Mouse (Mus musculus) erythroblast, embryonic 14.5 days (primary cell): ENCODE measurements around the gene Abi1. TPM values are rescaled to one million over a fixed set of nuclear protein-coding genes. Genes with fewer than 3 reads are reported as not detected.

Source experiments
- H3K27me3 ChIP-seq: 2 replicates; pipeline ENCODE4 v1.6.1; 2012; ENCODE audit warnings: inconsistent platforms; ENCODE audit not compliant: control insufficient read depth
- H3K36me3 ChIP-seq: 2 replicates; pipeline ENCODE4 v1.6.1; 2012; ENCODE audit warnings: mild to moderate bottlenecking, inconsistent platforms; ENCODE audit not compliant: control insufficient read depth
- H3K4me1 ChIP-seq: 2 replicates; pipeline ENCODE4 v1.6.1; 2012; ENCODE audit warnings: inconsistent platforms; ENCODE audit not compliant: control insufficient read depth
- H3K4me3 ChIP-seq: replicated peaks from 2 replicates; pipeline ENCODE3; 2012; ENCODE audit warnings: moderate library complexity, mild to moderate bottlenecking, inconsistent platforms
- H3K9me3 ChIP-seq: 2 replicates; pipeline ENCODE4 v1.6.1; 2012; ENCODE audit warnings: low read length, inconsistent platforms, mixed read lengths; ENCODE audit not compliant: control insufficient read depth
- GATA1 ChIP-seq: IDR thresholded peaks from 2 replicates; pipeline ENCODE4 v1.6.1; 2012; ENCODE audit warnings: low read length, inconsistent platforms, mixed read lengths
- TAL1 ChIP-seq: IDR thresholded peaks from 3 replicates; pipeline ENCODE4 v1.6.1; 2012; ENCODE audit warnings: low read length, inconsistent platforms, mixed read lengths
- polyA plus RNA-seq: library from polyadenylated mRNA; stranded (reverse); fragments of >175 nt; gene quantifications from 2 replicates; pipeline ENCODE4 v1.2.3, GENCODE M21; 2012

The Abi1 gene
- polyA plus RNA-seq = 2.4 and 2.7 TPM in 2 replicates

GRCm38 (mm10) chr2:23040001-23040646, at the start of gene Abi1:
TSS of gene Abi1 (minus strand) at chr2:23040241.
- Histone ChIP-seq H3K4me1 (peaks cover 30% of the 10 kb centered on the region), H3K27me3 (no peaks in the 10 kb centered on the region), H3K9me3 (no peaks in the 10 kb centered on the region), H3K4me3 (peak within 1 kb of the TSS; percentile 100), H3K36me3 (peaks cover 3% of the 10 kb centered on the region)
- no peak for TF ChIP-seq TAL1
- peak; percentile 76 for TF ChIP-seq GATA1

- no peaks in the 10 kb centered on the region for H3K9me3 ChIP-seq
- TF ChIP-seq TAL1 = no peak
- TF ChIP-seq GATA1 = no peak
- H3K4me3 ChIP-seq = no peak overlapping the region
- H3K4me1 ChIP-seq = no peaks in the 10 kb centered on the region
- H3K27me3 ChIP-seq = no peaks in the 10 kb centered on the region
- H3K36me3 ChIP-seq = peaks cover 39% of the 10 kb centered on the region
Observed at GRCm38 (mm10) chr2:23084540-23084939, 44.5 kb upstream of the Abi1 start.

- H3K9me3 ChIP-seq = peaks cover 5% of the 10 kb centered on the region
- H3K4me3 ChIP-seq = no peak overlapping the region
- peaks cover 40% of the 10 kb centered on the region for H3K36me3 ChIP-seq
- TF ChIP-seq GATA1 = no peak
- no peak for TF ChIP-seq TAL1
- no peaks in the 10 kb centered on the region for H3K27me3 ChIP-seq
- H3K4me1 ChIP-seq = no peaks in the 10 kb centered on the region
Observed at GRCm38 (mm10) chr2:23078588-23078987, 38.5 kb upstream of the Abi1 start.

GRCm38 (mm10) chr2:23077693-23078092, 37.7 kb upstream of the Abi1 start:
- Histone ChIP-seq H3K4me1 (no peaks in the 10 kb centered on the region), H3K27me3 (no peaks in the 10 kb centered on the region), H3K4me3 (no peak overlapping the region), H3K9me3 (peaks cover 5% of the 10 kb centered on the region), H3K36me3 (peaks cover 43% of the 10 kb centered on the region)
- TF ChIP-seq GATA1 = no peak
- TF ChIP-seq TAL1 = no peak

- Histone ChIP-seq H3K9me3 (peaks cover 5% of the 10 kb centered on the region), H3K4me3 (no peak overlapping the region), H3K36me3 (peaks cover 46% of the 10 kb centered on the region), H3K4me1 (no peaks in the 10 kb centered on the region), H3K27me3 (no peaks in the 10 kb centered on the region)
- no peak for TF ChIP-seq TAL1
- TF ChIP-seq GATA1 = no peak
Observed at GRCm38 (mm10) chr2:23076783-23077182, 36.7 kb upstream of the Abi1 start.

- TF ChIP-seq TAL1 = no peak
- TF ChIP-seq GATA1 = no peak
- Histone ChIP-seq H3K27me3 (no peaks in the 10 kb centered on the region), H3K9me3 (peaks cover 5% of the 10 kb centered on the region), H3K36me3 (peaks cover 38% of the 10 kb centered on the region), H3K4me1 (no peaks in the 10 kb centered on the region), H3K4me3 (no peak overlapping the region)
Observed at GRCm38 (mm10) chr2:23075846-23076245, 35.8 kb upstream of the Abi1 start.

- peaks cover 19% of the 10 kb centered on the region for H3K36me3 ChIP-seq
- no peaks in the 10 kb centered on the region for H3K27me3 ChIP-seq
- 0 out of 2 replicates have a peak, but pooled peaks cover 1% of the 10 kb centered on the region for H3K9me3 ChIP-seq
- H3K4me3 ChIP-seq = no peak overlapping the region
- H3K4me1 ChIP-seq = peaks cover 26% of the 10 kb centered on the region
- TF ChIP-seq TAL1 (no peak), GATA1 (no peak)
Observed at GRCm38 (mm10) chr2:23071406-23071805, 31.4 kb upstream of the Abi1 start.

- Histone ChIP-seq H3K9me3 (no peaks in the 10 kb centered on the region), H3K4me3 (no peak overlapping the region), H3K36me3 (peaks cover 15% of the 10 kb centered on the region), H3K4me1 (peaks cover 26% of the 10 kb centered on the region), H3K27me3 (no peaks in the 10 kb centered on the region)
- TF ChIP-seq TAL1 = no peak
- no peak for TF ChIP-seq GATA1
Observed at GRCm38 (mm10) chr2:23070491-23070890, 30.4 kb upstream of the Abi1 start.

GRCm38 (mm10) chr2:23068894-23069744, 29.1 kb upstream of the Abi1 start:
- no peak for TF ChIP-seq TAL1
- TF ChIP-seq GATA1 = no peak
- Histone ChIP-seq H3K36me3 (peaks cover 12% of the 10 kb centered on the region), H3K27me3 (no peaks in the 10 kb centered on the region), H3K4me3 (peak overlapping the region; percentile 94), H3K4me1 (peaks cover 26% of the 10 kb centered on the region), H3K9me3 (no peaks in the 10 kb centered on the region)
